Mouse (Mus musculus) gastrocnemius, postnatal 10 days (tissue): ENCODE measurements at regions not wholly inside any gene's neighbourhood (a gene's known extent, or its start where the extent isn't known, plus 50 kb on each side); places are given as distances from the start of the nearest gene placed in this dataset.

Source experiments
- DNase-seq: peaks from one replicate; pipeline ENCODE4 v3.0.0; 2021; ENCODE audit warnings: mixed read lengths

- DNase-seq, result no peak
Observed at GRCm38 (mm10) chr9:116365701-116366100, 190.5 kb upstream of the Tgfbr2 start.

GRCm38 (mm10) chr9:116365016-116365685 lies 190.0 kb upstream of the Tgfbr2 start:
- no peak for DNase-seq

GRCm38 (mm10) chr9:116361092-116361491 lies 185.9 kb upstream of the Tgfbr2 start:
- no peak for DNase-seq

GRCm38 (mm10) chr9:116354056-116354732 lies 179.0 kb upstream of the Tgfbr2 start:
- DNase-seq, result no peak

DNA sequence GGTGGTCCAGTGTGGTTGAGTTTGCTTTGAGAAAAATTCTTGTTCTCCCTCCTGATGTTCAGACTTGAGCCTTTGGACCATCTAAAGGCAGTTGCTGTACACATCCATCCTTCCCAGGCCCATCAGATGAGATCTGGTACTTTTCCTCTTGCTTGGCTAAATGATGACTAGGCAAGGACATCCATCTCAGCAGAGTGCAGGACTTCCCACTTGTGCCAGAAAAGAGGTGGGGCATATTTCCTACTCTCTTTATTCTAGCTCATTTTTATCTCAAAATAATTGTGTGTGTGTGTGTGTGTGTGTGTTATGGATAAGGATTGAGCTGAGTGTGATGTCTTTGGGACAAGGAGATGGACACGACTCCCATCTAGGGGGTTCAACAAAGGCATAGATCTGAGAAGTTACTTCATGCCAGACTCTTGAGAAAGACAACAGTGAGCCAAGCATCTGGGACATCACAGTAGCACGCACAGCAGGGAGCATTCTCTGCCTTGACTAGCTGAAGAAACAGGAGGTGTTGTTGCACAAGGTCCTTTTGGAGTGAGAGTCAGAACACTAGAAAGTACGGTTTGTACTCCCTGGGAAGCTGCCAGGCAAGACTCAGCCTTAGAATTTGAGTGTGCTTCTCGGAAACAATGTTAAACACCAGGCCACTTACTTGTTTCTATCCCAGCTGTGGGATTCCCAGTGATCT lies 177.8 kb upstream of the Tgfbr2 start:
- DNase-seq, result no peak

DNA sequence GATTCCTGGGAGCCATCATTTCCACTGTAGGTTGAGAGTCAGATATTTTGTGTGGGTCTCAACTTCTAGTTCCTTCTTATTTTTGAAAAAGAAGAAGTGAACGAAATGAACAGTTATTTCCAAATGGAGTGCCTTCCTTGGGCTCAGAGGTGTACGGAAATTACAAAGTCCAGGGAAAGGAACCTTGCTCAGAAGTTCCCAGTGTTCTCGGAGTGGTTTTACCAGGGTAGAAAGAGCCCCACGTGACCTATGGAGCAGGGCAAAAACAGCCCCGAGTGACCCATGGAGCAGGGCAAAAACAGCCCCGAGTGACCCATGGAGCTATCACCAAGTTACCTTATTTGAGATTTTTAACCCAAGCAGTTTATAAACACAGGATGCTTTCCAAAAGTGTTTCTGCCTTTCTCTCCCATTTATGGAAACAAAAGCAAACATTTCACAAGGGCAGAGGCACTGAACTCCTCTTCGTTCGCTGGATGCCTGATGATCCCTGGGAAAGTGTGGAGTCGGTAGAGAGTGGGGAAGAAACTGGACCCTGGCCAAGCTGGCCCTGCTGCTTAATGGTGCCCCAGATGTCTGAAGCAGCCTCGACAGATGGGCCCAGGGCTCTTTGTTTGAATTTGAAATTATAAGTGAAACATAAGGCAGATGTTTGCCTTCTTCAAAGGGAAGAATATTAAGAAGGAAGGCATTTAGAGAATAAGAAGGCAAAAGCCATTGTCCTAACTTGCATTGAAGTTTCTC lies 175.8 kb upstream of the Tgfbr2 start:
- no peak for DNase-seq

GRCm38 (mm10) chr9:116347021-116347420 lies 171.9 kb upstream of the Tgfbr2 start:
- no peak for DNase-seq

GRCm38 (mm10) chr9:116346495-116346894 lies 171.3 kb upstream of the Tgfbr2 start:
- DNase-seq, result no peak

DNA sequence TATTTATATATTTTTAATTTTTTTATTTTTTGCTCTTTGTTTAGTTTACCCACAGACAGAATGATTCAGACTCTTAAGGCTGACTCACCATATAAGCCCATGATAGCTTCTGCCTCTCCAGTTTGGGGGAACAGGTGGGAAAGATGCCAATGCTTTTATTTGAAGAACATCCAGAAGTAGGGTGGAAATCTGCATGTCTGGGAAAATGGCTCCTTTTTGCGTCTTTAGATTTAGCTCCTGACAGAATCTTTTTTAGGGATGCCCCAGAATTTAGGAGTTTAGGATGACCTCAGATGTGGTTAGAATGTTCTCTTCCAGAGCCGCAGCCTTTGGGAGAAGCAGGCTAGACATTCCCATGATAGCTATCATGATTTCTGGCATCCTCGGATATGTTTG lies 167.9 kb upstream of the Tgfbr2 start:
- no peak for DNase-seq

GRCm38 (mm10) chr9:116342446-116343085 lies 167.4 kb upstream of the Tgfbr2 start:
- no peak for DNase-seq

DNA sequence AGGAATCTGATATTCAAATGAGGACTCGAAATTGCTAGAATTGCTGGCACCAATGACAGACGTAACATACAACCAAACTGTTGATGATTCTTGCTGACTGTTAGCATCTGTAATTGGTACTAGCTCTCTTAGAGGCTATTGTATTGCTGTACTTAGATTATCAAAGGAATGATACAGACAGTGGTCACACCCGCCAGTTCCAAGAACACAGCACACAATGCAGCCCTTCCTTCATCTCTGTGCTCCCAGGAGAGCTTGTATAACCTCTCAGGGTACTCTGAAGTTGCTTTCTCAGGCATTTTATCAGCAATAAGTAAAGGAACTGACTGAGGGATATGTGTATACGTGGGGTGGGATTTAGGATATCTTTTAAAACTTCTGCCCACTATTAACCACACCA lies 166.8 kb upstream of the Tgfbr2 start:
- no peak for DNase-seq

- DNase-seq, result no peak
Observed at GRCm38 (mm10) chr9:116340952-116341351, 165.8 kb upstream of the Tgfbr2 start.

GRCm38 (mm10) chr9:116338729-116339100 lies 163.6 kb upstream of the Tgfbr2 start:
- DNase-seq, result no peak

GRCm38 (mm10) chr9:116338093-116338728 lies 163.1 kb upstream of the Tgfbr2 start:
- no peak for DNase-seq

- DNase-seq, result no peak
Observed at GRCm38 (mm10) chr9:116337446-116338010, 162.4 kb upstream of the Tgfbr2 start.

DNA sequence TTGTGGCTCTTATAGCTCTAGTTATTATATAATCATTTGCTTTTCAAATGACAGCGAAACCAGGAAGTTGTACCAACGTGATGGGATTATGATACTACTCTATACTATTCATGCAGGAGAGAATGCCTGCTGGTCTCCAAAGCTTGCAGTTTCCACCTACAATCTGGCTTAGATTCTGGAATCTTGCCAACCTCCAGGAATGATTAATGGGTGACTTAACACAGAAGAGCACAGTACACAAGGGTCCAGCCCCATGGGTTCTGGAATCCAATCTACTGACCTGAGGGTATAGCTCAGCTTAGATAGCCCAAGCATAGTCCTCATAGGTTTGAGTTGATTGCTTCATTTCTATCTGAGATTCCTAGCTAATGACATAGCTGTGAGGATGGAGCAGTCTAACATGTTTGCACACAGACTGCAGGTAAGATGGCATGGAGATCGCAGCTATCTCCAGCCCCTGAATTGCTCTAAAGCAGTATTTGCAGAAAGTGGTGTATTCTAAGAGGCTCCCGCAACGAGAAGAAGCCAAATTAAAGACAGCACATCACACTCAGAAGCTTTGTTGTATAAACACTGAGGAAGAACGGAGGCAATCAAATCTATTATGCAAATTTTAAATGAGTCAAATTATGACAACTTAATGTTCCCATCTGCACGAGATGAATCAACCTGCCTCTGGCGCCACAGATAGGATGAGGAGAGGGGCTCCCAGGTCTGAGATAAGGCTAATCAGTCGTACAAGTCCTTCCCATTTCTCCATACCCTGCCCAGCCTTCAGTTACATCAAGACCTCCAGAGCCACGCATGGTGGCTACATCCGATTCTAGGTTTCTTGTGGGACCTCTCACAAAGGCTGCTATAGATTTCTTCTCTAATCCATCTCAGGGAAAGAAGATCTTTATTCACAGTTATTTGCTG lies 160.7 kb upstream of the Tgfbr2 start:
- DNase-seq, result no peak

DNA sequence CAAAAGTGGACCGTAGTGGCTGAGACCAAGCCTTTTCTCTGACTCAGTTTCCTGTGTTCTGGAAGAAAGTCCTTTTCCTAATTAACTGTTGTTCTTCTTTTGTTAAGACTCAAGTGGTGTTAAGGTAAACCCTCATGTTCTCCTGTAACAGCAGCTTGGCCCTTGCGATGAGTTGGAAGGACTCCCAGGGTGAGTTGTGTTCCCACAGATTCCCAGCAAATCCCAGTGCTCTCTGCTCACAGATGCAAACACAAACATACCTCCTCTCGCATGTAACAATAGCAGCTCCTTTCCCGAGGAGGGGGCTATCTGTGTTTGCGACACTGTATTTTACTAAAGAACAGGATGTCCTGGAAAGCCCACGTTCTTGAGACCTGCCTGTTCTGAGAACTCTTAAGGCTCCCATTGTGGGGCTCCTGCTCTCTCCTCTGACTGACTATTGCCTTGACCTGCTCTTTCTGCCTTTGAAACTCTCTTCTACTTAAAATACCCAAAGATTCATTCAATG lies 158.8 kb upstream of the Tgfbr2 start:
- DNase-seq, result no peak

- no peak for DNase-seq
Observed at GRCm38 (mm10) chr9:116332485-116333118, 157.4 kb upstream of the Tgfbr2 start.

- no peak for DNase-seq
Observed at GRCm38 (mm10) chr9:116331406-116331805, 156.2 kb upstream of the Tgfbr2 start.

GRCm38 (mm10) chr9:116330796-116331195 lies 155.6 kb upstream of the Tgfbr2 start:
- no peak for DNase-seq
